In the genomic region with DNA sequence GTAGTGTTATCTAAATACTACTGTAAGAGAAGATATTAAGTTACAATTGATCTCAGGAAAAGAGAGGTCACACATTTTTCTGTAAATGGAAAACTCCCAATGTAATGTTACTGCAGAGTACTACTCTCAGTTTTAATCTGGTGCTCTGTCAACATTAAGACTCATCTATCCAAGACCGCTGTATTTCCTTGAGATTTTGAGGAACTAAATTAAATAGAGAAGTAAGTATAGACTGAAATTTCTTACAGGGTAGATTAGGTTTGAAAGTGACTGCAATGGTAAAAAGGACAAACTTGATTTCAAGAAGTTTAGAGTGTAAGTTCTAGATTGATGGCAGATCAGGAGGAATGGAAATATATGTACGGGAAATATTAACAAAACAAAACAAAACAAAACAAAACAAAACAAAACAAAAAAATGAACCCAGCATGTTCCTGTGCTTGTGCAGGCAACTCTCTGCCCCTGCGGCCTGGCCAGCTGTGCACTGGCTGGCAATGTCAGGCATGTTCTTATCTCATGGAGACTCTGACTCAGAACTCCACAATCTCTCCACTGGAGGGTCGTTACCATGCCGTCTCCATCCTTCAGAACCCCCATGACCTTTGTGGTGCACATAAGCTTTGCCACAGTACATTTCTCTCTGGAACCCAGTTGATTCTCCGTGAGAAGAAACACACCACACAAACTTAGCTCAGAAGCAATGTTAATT, we compare ENCODE assay signal across 25 mouse cellular contexts. TPM values are rescaled to one million over a fixed set of nuclear protein-coding genes. Genes with fewer than 3 reads are reported as not detected.
DNase-seq lines count a peak whose midpoint lies in the region; ATAC-seq and TF ChIP-seq lines count a peak whose summit lies in the region.
"Had no signal": no experiment of that assay in that cellular context is flagged by ENCODE, and none has a peak within 500 bp of the region (broad histone marks: within the 10 kb centered on the region; RNA-seq: fewer than 3 reads in every experiment).

No protein-coding gene starts in this region.

- H3K27me3 ChIP-seq in heart, embryonic 12.5 days (replicated peaks), result no peaks in the 10 kb centered on the region
- H3K27me3 ChIP-seq: embryonic facial prominence, embryonic 12.5 days; liver, embryonic 15.5 days; lung, embryonic 15.5 days; stomach, embryonic 15.5 days had no signal

- no peak overlapping the region for H3K4me2 ChIP-seq in heart, embryonic 12.5 days
- H3K4me2 ChIP-seq: embryonic facial prominence, embryonic 12.5 days; liver, embryonic 15.5 days; lung, embryonic 15.5 days; stomach, embryonic 15.5 days had no signal

- no peaks in the 10 kb centered on the region for H3K36me3 ChIP-seq in heart, embryonic 12.5 days
- H3K36me3 ChIP-seq in ES-E14 (ENCODE audit: control insufficient read depth, insufficient read depth, low read length, poor library complexity, severe bottlenecking), result no peaks in the 10 kb centered on the region
- H3K36me3 ChIP-seq: embryonic facial prominence, embryonic 12.5 days; liver, embryonic 15.5 days; lung, embryonic 15.5 days; midbrain, embryonic 10.5 days; stomach, embryonic 15.5 days had no signal

- H3K27ac ChIP-seq in heart, embryonic 12.5 days (ENCODE audit: poor library complexity, severe bottlenecking), result peak overlapping the region; percentile 40
- peak overlapping the region; percentile 8; the same call in 1 of the 2 replicates for H3K27ac ChIP-seq in ES-E14 (ENCODE audit: insufficient read depth, low read depth, low read length, poor library complexity, severe bottlenecking)
- H3K27ac ChIP-seq: embryonic facial prominence, embryonic 12.5 days; kidney, postnatal 0 days; left cerebral cortex, adult 2 months; liver, embryonic 15.5 days; lung, embryonic 15.5 days; midbrain, embryonic 10.5 days; stomach, embryonic 15.5 days had no signal

- in situ Hi-C loops in ES-E14 (cut with MboI; ENCODE audit: low sequenced_read_pairs in 2 of 2, unreplicated experiment in 2 of 2), result no loop called here

- H3K9me3 ChIP-seq in heart, embryonic 12.5 days (replicated peaks), result no peaks in the 10 kb centered on the region
- no peaks in the 10 kb centered on the region for H3K9me3 ChIP-seq in ES-E14 (ENCODE audit: control insufficient read depth, insufficient read depth, low read depth, low read length)
- H3K9me3 ChIP-seq: embryonic facial prominence, embryonic 12.5 days; liver, embryonic 15.5 days; lung, embryonic 15.5 days; midbrain, embryonic 10.5 days; stomach, embryonic 15.5 days had no signal

- H3K4me3 ChIP-seq in heart, embryonic 12.5 days, result no peak overlapping the region
- H3K4me3 ChIP-seq in ES-E14 (ENCODE audit: insufficient read depth in 1 of 2, low read depth in 1 of 2, low read length in 2 of 2, poor library complexity in 1 of 2, severe bottlenecking in 1 of 2), result no peak overlapping the region
- H3K4me3 ChIP-seq: embryonic facial prominence, embryonic 12.5 days; left cerebral cortex, adult 2 months; liver, embryonic 15.5 days; lung, embryonic 15.5 days; midbrain, embryonic 10.5 days; stomach, embryonic 15.5 days had no signal

- WGBS in heart, embryonic 12.5 days, result 30% methylated on average over 6 of the region's 6 CpGs

- peak; percentile 61; the same call in 1 of the 2 replicates for ATAC-seq in heart, embryonic 12.5 days (ENCODE audit: insufficient number of reproducible peaks, low FRiP score)
- ATAC-seq: midbrain, embryonic 16.5 days had no signal

- H3K4me1 ChIP-seq in heart, embryonic 12.5 days (replicated peaks), result peaks cover 6% of the 10 kb centered on the region
- H3K4me1 ChIP-seq in ES-E14 (ENCODE audit: control insufficient read depth in 2 of 2, insufficient read depth in 2 of 2, low read length in 2 of 2, poor library complexity in 1 of 2), result peaks cover 0 to 2% of the 10 kb centered on the region in 2 experiments; a peak in 1 of 4 replicates
- H3K4me1 ChIP-seq: embryonic facial prominence, embryonic 12.5 days; liver, embryonic 15.5 days; lung, embryonic 15.5 days; midbrain, embryonic 10.5 days; stomach, embryonic 15.5 days had no signal

- H3K9ac ChIP-seq in heart, embryonic 12.5 days, result no peak overlapping the region
- H3K9ac ChIP-seq in ES-E14 (ENCODE audit: insufficient read depth, low read depth, low read length, poor library complexity, severe bottlenecking), result no peak overlapping the region
- H3K9ac ChIP-seq: embryonic facial prominence, embryonic 12.5 days; liver, embryonic 15.5 days; lung, embryonic 15.5 days; stomach, embryonic 15.5 days had no signal

- DNase-seq in heart, adult 8-10 months (ENCODE audit: low spot score), result no peak
- peak; percentile 58 for DNase-seq in 3T3-L1 (ENCODE audit: low read depth, low spot score)
- no peak for DNase-seq in ES-E14 (ENCODE audit: low read depth, low spot score)
- peak; percentile 7 for DNase-seq in heart, postnatal 4 days
- DNase-seq in urinary bladder, postnatal 25 days (ENCODE audit: low spot score), result no peak
- DNase-seq in thymus, adult 18-20 months, result no peak
- no peak for DNase-seq in right cerebral cortex, postnatal 4 days
- DNase-seq: cerebellum, adult 11-12 months; cerebellum, postnatal 10 days; gastrocnemius, postnatal 25 days; kidney, adult 18-20 months; layer of hippocampus, adult 9-11 months; left cerebral cortex, postnatal 4 days; liver; lung, postnatal 36 days; thymus, postnatal 36 days had no signal

TF ChIP-seq in ES-E14, 5 proteins besides CTCF, POLR2A, EP300 and RAD21:
- TF ChIP-seq ZC3H11A (IDR thresholded peaks at IDR 0.05; ENCODE audit: borderline replicate concordance, low read depth, low read length), result no peak
- no peak for TF ChIP-seq MAFK (IDR thresholded peaks at IDR 0.05; ENCODE audit: insufficient read depth, low read depth, low read length)
- TF ChIP-seq ZNF384 (IDR thresholded peaks at IDR 0.05; ENCODE audit: low read depth, low read length), result no peak
- no peak for TF ChIP-seq CHD2 (IDR thresholded peaks at IDR 0.05; ENCODE audit: low read depth, low read length)
- no peak for TF ChIP-seq HCFC1 (IDR thresholded peaks at IDR 0.05; ENCODE audit: borderline replicate concordance, insufficient read depth, low read length)
TF ChIP-seq in ES-E14: peak in this region for 0.

RNA-seq across cellular contexts. Expression of gene 2610001J05Rik, which starts 11.3 kb away (rescaled TPM):
- 117 and 121 TPM in 2 replicates for polyA plus RNA-seq in heart, embryonic 12.5 days (2016; fragmentation: Nextera tagmentation; extraction: Ambion mirVana)
- total RNA-seq in heart, adult 8-10 months (2022), result 10 to 100 TPM; 44.0 to 51.5 (median 47.5) TPM
- 20.1 and 29.1 TPM in 2 replicates for total RNA-seq in ES-E14 (2012; rRNA removed)
- total RNA-seq in heart, postnatal 4 days (2021), result 10 to 100 TPM; 55.4 to 55.7 TPM

RNA-seq across cellular contexts. Expression of gene Gpr85, which starts 20.3 kb away (rescaled TPM):
- 6.9 and 7.7 TPM in 2 replicates for polyA plus RNA-seq in heart, embryonic 12.5 days (2016; fragmentation: Nextera tagmentation; extraction: Ambion mirVana)
- total RNA-seq in heart, adult 8-10 months (2022), result under 1 TPM; 0.17 to 0.24 (median 0.20) TPM
- 1.0 and 1.2 TPM in 2 replicates for total RNA-seq in ES-E14 (2012; rRNA removed)
- total RNA-seq in heart, postnatal 4 days (2021), result under 1 TPM; 0.45 to 0.63 TPM

Comparison
In these comparisons a context has a peak if more than half of its experiments do, and no peak if none do; other contexts are left out.
1. DNase-seq: peak in 3T3-L1 (single experiment) and heart, postnatal 4 days (single experiment); none in heart, adult 8-10 months (single experiment), ES-E14 (single experiment), urinary bladder, postnatal 25 days (single experiment), thymus, adult 18-20 months (0 of 2) and right cerebral cortex, postnatal 4 days (single experiment).